Mouse (Mus musculus) layer of hippocampus, adult 9-10 months (tissue): ENCODE measurements around the gene Sox2.

Source experiments
- DNase-seq: peaks from one replicate; pipeline ENCODE4 v3.0.0; 2022; ENCODE audit warnings: low spot score

The Sox2 gene

DNA sequence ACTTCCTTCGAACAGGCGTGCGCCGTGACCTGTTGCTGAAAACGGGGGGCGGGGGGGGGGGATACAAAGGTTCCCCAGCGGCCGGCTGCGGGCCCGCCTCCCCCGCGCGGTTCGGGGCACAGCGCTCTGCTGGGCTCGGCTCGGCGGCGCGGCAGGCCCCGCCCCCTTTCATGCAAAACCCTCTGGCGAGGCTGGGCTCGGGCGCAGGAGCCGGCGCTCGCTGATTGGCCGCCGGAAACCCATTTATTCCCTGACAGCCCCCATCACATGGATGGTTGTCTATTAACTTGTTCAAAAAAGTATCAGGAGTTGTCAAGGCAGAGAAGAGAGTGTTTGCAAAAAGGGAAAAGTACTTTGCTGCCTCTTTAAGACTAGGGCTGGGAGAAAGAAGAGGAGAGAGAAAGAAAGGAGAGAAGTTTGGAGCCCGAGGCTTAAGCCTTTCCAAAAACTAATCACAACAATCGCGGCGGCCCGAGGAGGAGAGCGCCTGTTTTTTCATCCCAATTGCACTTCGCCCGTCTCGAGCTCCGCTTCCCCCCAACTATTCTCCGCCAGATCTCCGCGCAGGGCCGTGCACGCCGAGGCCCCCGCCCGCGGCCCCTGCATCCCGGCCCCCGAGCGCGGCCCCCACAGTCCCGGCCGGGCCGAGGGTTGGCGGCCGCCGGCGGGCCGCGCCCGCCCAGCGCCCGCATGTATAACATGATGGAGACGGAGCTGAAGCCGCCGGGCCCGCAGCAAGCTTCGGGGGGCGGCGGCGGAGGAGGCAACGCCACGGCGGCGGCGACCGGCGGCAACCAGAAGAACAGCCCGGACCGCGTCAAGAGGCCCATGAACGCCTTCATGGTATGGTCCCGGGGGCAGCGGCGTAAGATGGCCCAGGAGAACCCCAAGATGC lies at the start of gene Sox2:
Sox2 (plus strand) TSS at position 680 of the 895 bp plus-strand sequence.
- no peak for DNase-seq

DNA sequence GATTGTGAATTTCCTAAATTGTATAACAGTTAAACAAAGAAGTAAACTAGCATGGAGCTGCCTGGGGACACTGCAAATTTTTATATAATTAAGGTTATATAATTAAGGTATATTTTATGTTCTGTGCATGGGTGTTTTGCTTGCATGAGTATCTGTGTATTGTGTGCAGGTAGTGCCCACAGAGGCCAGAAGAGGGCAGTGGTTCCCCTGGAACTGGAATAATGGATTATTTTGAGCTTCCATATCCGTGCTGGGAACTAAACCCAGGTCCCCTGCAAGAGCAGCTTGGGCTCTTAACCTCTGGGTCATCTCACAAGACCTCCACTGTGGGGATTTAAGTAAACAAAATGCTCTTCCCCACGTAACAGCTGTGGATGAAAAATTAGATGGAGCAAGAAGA lies 49.1 kb upstream of the Sox2 start:
- DNase-seq, result no peak

DNA sequence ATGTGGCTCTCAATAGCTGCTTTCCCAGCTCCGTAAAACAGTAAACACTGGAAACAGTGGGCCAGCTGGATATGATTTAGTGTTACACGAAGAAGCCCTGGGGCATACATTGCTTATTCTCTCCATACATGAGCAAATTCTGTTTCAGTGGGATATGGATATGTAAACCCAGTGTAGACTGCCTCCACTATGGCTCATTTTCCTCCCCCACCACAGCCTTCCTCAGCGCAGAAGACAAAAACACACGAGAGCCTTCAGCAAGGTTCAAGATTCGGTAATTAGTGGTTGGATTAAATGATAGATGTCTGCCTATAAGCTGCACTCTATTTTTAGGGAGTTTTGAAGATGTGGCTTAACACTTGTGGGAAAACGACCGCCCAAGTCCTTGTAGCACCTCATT lies 36.1 kb upstream of the Sox2 start:
- DNase-seq, result no peak

DNA sequence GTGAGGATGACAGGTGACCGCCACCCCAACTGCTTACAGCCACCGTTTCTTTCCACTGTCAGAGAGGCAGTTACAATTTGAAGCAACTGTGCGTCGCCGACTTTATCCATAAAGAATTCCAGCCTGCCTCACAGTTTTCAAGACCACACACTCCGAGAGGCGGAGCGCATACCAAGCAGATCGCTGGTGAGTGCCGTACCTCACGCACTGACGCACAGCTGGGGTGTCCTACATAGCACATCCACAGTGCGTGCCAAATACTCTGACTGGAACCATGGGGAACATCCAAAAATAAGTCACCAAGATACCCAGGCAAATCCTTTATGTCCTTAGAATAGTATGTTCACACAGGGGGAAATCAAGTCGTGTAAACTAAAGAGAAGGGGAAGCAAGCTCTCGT lies 34.7 kb upstream of the Sox2 start:
- no peak for DNase-seq

DNA sequence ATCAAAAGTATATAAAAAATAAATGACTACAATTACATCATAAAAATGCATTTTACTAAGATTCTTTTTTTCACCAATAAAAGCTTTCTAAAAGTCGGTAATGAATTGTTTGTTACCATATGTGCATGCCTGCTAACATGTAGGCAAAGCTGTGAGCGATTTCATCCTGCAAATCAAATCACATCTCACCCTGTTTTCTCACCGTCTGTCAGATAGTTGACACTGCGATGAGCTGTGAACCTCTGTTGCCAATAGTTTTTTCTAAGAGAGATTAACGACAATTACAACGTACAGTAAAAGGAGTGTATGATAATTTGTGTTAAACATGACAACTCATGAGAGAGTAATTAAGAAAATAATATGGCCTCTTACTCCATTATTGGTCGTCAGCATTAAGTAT lies 31.3 kb upstream of the Sox2 start:
- no peak for DNase-seq

DNA sequence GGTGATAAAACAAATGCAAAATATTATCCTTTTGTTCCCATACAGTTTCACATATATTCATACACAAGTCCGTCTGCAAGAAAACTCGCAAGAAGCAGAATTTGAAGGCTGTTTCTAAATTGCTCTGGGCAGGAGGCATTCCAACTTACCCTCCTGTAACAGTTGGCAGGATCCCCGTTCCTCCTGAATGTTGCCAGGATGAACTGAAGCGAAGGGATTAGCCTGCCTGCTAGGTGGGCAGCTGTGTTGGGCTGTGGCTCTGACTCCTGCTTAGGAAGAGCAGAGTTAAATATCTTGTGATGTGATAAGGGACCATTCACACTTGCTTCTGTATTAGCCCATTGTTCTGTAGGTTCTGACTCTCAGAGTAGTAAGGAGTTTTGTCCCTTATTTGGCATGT lies 30.1 kb upstream of the Sox2 start:
- no peak for DNase-seq

DNA sequence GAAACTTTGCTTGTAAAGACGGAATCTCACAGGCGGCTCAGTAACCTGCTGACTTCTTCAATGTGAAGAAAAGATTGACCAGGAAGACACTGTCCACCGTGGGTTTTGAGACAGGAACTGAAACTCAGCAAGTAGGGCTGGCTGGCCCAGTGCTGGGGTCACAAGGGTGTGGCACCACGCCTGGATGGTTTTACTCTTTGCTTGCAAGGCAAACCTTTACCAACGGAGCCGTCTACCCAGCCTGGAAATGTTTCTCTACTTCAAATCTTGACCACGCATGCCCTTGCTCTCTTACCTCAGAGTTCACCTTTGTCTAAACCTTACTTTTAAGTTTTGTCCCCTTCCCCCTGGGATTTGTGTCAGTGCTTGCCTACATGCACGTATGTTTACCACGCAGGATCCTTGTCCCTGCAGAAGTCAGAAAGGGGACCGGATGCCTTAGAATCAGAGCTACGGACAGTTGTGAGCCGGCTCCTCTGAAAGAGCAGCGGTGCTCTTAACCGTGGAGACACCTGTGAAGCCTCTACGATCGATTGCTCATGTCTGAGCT lies 25.4 kb upstream of the Sox2 start:
- no peak for DNase-seq

DNA sequence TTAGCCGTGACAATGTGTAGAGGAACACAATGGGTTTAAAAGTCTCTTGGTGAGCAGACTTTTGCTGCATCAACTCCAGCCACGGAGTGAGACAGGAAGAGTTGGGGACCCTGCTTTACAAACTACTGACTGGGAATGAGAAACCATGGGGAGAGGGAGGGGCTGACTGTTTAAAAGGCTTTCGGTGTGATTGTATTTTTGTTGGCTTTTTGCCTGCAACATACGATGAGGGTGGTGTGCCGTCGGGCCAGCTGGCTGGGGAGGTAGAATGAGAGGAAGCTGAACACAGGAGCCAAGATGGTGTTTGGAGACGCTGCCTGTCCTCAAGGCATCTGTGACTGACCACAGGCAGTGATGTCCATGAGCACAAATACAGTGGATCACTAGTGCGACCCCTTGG lies 23.7 kb upstream of the Sox2 start:
- no peak for DNase-seq

DNA sequence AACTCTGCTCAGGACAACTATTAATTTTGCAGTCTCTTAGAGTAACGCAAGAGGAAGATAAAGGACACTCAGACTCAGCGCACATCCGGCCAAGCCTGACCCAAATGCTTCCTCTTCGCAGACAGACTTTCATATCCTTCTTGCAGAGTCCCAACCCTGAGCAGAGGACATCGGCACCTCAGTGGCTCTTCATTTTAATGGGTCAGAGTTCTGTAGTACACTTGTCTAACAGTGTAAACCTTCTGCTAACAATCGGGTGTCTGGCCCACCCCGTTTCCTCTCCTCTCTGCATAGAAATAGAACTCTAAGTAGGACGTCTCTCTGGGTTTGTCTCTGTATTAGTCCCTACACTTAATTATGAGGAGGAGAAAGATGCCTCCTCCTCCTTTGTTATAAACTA lies 20.2 kb upstream of the Sox2 start:
- DNase-seq, result no peak

DNA sequence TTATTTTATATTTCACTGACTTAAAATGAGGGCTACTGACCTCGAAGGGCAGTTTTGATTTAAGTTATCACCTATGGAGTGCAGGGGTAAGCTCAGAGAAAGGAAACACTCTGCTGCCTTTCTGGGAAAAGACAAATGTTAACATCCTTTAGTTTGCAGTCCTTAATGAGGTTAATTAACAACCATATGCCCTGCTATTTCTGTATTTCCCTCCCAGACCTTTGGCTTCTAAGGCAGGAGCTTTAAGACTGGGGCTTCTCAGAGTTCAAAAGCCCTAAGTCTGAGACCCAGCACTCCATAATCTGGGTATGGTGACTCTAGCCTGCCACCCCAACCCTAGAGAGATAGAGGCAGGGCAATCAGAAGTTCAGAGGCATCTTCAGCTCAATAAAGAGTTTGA lies 19.5 kb upstream of the Sox2 start:
- no peak for DNase-seq

DNA sequence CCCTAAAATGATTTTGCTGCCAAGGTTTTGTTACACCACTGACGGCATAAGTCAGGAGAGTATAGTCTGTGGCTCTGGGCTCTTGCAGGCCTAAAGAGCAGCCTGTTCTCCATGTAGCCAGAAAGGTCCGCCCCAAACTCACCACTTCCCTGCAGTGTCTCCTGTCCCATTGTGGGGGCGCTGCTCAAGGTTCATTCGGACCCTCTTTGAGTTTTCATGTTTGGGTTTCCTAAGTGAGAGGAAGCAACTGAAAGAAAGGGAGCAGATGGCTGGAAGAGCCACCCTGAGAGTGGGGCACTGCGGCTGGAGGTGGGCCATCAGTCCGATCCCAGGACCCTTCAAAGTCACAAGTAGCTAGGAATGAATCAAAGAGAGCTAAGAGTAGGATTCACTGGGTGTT lies 13.2 kb upstream of the Sox2 start:
- no peak for DNase-seq

DNA sequence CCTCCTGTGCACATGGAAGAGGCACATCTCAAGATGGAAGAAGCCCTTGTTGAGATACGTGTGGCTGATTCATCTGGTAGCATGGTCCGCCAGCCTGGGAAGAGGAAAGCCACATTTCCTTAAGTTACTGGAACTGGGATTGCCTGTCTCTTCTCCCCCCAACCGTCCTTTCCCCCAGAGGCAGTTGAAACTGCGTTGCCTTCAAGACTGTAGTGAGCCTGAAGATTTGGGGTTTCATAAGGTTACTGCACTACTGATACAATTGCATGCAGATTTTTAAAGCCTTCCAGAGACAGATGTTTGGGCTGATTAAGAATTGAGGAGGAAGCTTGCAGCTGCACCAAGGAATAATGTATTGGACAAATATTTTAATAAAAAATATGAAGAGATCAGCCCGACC lies 12.7 kb upstream of the Sox2 start:
- DNase-seq, result no peak

DNA sequence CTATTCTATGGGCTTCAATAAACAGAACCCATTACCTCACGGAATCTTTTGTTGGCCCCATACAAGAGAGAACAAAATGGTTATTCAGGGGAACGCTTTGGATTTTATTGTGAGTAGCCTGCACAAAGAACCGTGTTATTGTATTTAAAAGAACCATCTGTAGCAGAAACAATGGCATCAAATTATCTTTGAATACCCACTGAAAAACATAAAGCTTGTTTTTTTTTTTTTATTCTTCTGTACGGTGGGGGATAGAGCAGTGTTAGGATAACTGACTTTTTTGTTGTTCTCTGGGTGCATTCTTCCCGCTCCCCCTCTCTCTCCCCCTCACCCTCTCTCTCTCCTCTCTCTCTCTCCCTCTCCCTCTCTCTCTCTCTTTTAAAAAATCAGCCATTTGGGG lies 12.3 kb upstream of the Sox2 start:
- DNase-seq, result no peak

DNA sequence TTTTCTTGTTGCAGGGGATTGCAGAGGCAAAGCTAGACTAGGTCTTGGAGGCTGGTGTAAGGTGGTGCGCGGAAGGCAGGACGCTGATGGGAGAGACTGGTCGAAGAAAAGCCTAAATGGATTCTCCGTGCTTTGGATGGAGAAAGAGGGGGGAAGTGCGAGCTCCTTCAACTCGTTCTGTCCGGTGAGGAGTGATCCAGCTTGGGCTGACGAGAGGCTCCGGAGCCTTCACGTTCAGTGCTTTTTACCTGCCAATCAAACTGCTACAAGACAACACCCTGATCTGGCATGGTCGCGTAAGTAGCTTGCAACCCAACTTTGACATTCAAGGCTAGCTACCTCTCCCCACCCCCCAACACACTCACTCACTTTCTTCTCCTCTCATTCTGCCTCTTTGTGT lies 11.9 kb upstream of the Sox2 start:
- no peak for DNase-seq

DNA sequence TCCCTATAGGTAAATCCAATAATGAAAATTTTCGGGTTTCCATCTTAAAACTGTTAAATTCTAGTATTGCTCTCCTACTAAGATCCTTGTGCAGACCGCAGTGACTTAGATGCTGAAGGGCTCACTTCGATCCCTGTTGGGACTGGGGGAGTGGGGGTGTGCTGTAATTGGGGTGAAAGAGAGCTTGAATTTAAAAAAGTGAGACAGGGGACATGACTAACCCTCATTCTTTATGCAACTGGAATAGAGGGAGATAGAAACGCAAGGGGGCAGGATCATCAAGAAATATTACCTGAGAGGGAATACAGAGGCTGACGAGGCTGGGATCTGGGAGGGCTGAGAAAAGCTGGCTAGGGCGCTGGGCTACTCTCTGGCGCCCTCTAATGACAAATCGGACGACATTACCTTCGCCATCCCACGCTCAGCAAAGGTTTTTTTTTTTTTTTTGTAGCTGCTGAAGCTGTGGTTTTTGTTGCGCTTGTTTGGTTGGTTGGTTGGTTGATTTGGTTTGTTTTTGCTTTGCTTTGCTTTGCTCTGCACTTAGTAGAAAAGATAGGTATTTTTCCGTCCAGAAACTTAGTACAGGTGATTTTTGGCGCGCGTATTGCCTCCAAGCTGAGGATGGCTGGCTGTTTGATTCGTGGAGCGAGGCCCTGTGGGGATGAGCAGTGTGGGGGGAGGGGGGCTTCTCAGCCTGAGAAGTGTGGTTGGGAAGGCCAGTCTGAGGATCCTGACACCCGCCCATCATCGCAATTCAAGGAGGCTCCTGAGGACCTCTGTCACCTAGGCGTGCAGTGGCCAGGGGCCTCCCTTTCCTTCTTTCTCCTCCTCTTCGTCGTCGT lies 11.0 kb upstream of the Sox2 start:
- no peak for DNase-seq

DNA sequence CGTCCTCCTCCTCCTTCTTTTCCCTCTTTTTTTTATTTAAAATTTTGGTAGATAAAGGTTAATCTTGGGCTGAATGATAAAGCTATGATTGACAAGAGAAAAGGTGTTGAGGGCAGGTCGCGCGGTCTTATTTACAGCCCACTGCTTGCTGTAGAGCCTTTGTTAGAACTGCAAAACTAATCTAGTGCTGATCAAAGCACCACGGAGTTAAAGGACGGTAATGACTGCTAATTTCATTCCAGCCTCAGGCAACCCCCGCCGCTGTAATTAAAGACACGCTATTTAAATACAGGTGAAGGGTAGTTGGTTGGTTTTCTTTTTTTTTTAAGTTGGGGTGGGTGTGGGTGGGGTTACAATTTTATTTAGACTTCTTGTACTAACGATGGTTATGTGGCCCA lies 10.3 kb upstream of the Sox2 start:
- DNase-seq, result no peak

DNA sequence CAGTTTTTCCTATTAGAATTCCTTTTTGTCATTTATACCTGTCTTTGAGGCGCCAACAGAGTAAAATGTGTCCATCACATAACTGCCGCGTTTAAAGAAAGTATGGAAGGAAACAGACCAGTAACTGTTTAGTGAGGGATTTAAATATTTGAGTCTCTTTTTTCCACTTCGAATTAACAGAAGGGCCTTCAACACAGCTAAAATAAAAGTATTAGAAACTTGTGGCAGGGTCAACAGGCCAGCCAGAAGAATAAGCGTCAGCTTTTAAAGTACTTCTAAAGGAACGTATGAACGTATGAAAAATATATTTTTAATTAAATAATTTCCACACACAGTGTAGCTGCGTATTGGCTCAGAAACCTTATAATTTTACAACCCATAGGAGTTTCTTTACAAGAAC lies 9.9 kb upstream of the Sox2 start:
- DNase-seq, result no peak

DNA sequence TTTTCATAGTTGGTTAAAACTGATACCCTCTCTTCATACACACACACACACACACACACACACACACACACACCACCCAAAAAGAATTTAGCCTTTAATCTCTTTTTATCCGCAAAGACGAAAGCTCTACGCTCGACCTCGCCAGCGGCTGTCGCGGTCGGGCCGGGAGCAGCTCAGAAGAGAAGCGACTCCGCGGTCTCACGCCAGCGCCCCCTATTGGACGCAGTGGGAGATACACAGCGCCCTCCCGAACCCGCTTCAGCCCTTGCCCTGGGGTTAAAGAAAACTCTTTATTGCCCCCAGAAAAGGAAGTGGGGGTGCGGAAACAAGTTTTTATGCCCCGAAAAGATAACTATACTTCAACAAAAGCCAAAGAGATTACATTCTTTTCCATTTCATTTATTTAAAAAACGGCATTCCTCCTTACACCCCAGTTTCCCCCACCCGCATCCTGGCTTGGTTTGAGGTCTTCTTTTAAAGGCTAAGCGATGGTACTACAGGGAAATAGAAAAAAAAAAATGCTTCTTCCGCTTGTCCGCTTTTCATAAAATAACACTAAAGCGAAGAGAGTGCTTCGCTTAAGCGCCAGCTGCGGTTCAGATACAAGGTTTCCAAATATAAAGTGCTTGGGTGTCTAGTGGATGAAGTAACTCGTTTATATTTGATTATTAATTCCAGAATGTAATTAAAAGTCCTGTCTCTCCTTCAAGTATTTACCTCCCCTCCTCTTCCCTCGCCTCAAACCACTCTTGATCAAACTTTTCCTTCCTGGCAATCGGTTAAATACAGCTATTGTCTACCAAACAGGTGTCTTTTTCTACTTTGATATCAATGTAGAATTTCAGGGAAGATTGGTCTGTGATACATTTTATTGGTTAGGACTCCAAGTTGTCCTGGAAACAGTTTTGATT lies 9.3 kb upstream of the Sox2 start:
- DNase-seq, result no peak

DNA sequence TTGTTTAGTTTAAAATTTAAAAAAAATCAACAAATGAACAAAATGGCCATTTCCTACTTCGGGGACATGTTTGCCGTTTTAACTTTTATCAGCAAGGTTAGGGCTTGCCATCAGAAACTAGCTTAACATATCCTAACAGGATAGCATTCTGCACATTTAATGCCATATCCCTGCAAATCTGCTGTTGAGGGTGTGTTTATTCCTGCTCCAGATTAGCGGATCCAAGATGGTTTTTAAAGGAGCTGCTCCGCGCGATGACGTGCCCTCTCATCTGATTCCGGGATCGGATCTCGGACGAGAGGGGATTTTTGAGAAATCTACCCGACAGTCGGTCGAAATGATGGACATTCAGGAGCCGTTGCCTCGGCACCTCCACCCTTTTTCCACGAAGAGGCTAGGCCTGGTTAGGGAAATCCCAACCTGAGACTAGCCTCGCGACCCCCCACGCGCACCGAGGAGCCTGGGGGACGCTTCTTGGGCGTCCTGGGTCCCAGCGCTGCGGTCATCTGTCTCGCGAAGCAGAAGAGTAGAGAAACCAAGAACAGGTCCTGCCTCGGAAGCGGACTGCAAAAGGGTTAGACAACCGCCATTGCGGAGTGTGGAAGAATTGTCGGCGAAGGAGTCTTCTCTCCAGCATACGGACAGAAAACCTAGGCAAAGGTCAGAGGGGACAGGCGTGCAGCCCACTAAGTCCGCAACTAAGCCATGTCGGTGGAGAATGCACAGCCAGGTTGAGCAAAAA lies 8.3 kb upstream of the Sox2 start:
- DNase-seq, result no peak

DNA sequence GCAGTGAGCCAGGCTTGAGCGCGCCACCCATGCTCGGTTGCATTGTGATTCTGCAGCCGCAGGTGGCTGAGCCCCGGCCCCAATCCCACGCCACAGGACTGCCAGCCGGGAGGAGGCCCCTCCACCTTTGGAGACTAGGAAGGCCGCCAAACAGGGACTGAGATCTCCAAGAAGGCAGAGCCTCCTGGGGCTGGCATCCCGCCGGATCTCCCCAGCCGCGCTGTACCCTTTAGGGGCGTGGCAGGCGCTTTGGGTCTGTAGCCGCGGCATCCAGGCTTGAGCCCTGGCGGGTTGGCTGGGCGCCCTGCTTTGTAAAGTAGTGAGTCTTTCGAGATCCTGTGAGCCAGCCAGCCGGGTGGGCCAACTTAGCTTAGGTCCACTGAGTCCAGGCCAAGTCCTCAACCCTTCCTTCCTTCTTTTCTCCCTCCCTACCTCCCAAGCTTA lies 7.7 kb upstream of the Sox2 start:
- no peak for DNase-seq

DNA sequence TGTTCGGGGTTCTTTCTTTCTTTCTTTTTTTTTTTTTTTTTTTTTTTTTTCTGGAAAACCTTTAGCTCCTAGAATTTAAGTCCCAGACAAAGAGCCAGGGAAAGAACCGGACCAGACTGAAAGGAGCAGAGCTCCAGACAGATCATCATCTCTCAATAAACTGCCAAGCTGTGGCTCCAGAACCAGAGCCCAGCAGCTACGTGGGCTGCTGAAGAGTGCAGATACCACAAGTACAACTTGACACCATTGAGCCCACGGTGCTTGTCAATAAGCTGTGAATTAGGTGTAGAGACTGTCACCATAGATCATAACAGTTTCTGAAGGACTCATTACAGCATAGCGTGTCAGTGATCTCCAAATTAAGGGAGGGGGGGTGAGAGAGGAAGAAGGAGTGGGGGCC lies 7.1 kb upstream of the Sox2 start:
- no peak for DNase-seq
